Mouse (Mus musculus) G1E (cell line): ENCODE data around the gene Ypel3.

Experiments
- CTCF ChIP-seq: IDR thresholded peaks from 2 replicates; pipeline ENCODE4 v1.5.1; 2012; ENCODE audit warnings: low read depth, low read length, inconsistent platforms, mixed read lengths
- POLR2AphosphoS5 ChIP-seq: IDR thresholded peaks from 2 replicates; pipeline ENCODE4 v1.6.1; 2012; ENCODE audit warnings: low read depth, low read length, inconsistent platforms; ENCODE audit not compliant: insufficient replicate concordance

DNA sequence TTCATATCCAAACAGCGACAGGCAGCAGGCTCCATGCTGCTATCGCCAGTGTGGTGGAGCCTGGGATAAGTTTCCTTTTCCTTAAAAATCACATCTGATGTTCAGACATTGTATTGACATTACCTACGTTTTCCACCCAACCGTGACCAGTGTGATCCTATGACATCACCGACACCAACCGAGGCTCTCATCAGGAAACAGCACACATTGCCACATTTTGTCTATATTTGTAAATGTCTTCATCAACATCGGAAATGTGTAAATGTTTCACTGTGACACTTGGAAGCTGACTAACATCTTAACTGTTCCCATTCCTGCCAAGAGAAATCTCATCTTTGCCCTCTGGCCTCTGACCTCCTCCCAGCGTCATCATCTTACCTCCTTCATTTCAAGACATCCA, 40.6 kb upstream of the Ypel3 start:
- TF ChIP-seq CTCF (no peak), POLR2AphosphoS5 (no peak)
